Mouse (Mus musculus) brain, embryonic 14.5 days (tissue): ENCODE measurements at regions not wholly inside any gene's neighbourhood (a gene's known extent, or its start where the extent isn't known, plus 50 kb on each side); places are given as distances from the start of the nearest gene placed in this dataset.

Source experiments
- CTCF ChIP-seq: fragments of 200-500 bp; IDR thresholded peaks from 2 replicates; pipeline ENCODE4 v1.5.1; 2012; ENCODE audit warnings: inconsistent platforms, mild to moderate bottlenecking, moderate library complexity, borderline replicate concordance; ENCODE audit not compliant: insufficient read depth, insufficient read length; ENCODE audit errors: extremely low read depth
- POLR2A ChIP-seq: fragments of 200-500 bp; IDR thresholded peaks from 2 replicates; pipeline ENCODE4 v1.6.1; 2012; ENCODE audit warnings: mild to moderate bottlenecking, inconsistent platforms, borderline replicate concordance; ENCODE audit not compliant: poor library complexity, insufficient read depth, insufficient read length, severe bottlenecking; ENCODE audit errors: extremely low read depth

DNA sequence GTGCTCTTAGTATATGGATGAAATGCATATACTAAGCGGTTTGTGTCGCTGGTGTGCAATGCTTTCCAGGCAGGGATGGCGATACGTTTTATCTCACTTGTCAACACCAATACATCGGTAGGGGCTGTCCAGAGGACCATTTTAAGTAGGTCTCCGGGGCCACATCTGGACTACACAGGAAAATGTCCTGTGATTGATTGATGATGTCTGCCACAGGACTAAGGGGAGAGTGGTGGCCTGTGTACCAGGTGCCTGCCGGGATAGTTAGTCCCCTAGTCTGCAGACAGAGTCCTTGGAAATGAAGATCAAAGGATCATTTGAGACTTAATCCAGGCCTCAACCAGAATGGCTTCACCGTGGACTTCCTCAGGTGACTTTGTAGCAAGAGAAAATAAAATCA, 460.6 kb downstream of the Bnc2 start:
- TF ChIP-seq CTCF (no peak), POLR2A (no peak)
